Mouse (Mus musculus) A20 (cell line): ENCODE data around the gene C1galt1c1.

Source experiments
- DNase-seq: peaks from one replicate; pipeline ENCODE4 v3.0.0-alpha.2; 2011; ENCODE audit warnings: low read depth, low spot score

Gene C1galt1c1

GRCm38 (mm10) chrX:38634801-38635637 is at the start of gene C1galt1c1:
Gene C1galt1c1, minus strand, starts transcription at chrX:38635087.
- DNase-seq: peak; percentile 88

- no peak for DNase-seq
Measured at GRCm38 (mm10) chrX:38681972-38682371, 47.1 kb upstream of the C1galt1c1 start.

DNA sequence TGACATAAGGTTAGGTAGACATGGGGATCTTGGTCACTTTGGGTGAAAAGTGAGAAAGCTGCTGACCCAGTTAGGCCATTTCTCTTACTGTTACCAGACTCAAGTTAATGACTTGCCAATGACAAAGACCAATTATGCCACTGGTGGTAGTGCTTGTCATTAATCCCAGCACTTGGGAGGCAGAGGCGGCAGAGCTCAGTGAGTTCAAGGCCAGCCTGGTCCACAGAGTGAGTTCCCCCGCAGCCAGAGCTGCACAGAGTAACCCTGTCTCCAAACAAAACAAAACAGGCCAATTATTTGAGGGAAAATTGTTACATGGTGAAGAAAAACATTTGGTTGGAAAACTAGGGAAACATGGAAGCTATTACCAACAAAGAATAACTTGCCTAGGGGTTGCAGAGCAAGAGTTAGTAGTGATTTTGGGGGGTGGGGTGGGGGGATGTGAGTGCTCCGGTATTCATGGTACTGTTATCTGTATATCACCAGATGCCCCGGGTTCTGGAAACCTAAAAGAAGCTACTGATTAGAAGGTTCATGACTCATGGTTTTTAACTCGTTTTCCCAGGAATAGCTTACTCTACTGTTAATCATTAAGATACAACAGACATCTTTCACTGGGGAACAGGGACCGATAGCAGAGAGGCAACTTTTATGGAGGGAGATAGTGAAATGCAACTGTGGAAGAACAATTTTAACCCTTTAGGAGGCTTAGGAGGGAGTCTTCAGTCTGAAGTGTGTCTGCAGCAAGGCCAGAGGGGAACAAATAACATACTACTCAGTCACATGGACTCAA is 34.4 kb upstream of the C1galt1c1 start:
- no peak for DNase-seq

DNA sequence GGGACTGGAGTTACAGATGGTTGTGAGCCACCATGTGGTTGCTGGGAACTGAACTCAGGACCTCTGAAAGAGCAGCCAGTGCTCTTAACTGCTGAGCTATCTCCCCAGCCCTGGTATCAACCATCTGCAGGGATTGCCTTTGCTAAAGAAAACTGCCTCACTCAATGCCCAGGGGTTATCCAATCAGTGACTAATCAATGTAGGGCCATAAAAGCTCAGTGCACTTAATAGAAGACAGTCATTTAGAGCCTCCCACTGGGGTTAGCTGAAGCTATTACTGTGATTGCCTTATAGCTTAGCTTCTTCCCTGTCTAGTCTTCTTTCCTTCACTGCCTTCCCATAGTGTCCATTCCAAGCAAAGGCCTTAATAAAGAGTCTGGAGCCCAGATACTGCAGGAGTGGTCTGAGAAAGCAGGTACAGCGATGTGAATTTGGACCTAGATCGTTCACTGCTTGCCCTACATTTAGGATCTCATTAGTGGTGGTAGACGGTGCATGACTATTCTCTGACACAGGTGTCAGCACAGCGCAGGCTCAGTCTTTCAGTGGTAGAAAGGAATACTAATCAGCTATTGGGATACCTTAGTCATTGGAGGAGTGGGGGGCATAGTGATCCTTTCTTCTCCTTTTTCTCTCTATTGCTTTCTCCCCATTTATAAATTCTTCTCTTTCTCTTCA is 21.5 kb upstream of the C1galt1c1 start:
- DNase-seq: no peak

DNA sequence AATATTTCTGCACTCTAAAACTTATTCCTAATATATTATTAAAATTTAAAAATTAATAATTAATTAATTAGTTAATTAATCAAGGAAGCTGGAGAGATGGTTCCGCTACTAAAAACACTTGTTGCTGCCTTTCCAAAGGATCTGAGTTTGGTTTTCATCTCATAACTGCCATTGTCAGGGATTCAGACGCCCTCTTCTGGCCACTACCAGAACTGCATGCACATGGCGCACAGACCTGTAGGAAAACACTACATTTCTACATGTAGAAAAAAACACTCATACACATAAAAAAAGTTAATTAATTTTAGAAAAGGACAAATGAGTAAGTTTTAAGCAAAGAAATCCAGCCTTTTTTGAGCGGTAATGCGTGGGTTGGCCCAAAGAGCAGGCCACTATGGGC is 19.8 kb upstream of the C1galt1c1 start:
- peak; percentile 7 for DNase-seq

DNA sequence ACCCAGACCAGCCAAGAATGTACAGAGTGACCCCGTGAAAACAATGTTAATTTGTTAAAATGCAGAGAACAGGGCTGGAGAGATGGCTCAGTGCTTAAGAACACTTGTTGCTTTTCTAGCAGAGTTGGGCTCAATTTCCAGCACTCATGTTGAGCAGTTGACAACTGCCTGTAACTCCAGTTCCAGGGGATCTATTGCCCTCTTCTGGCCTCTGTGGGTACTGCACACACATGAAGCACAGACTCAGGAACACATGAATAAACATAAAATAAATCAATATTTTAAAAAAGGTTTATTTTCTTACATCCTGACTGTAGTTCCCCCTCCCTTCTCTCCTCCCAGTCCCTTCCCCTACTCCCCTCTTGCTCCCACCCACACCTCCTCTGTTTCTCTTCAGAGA is 18.3 kb upstream of the C1galt1c1 start:
- DNase-seq: no peak

- no peak for DNase-seq
Measured at GRCm38 (mm10) chrX:38651167-38651566, 16.3 kb upstream of the C1galt1c1 start.

- peak; percentile 18 for DNase-seq
Measured at GRCm38 (mm10) chrX:38650404-38651039, 15.6 kb upstream of the C1galt1c1 start.

DNA sequence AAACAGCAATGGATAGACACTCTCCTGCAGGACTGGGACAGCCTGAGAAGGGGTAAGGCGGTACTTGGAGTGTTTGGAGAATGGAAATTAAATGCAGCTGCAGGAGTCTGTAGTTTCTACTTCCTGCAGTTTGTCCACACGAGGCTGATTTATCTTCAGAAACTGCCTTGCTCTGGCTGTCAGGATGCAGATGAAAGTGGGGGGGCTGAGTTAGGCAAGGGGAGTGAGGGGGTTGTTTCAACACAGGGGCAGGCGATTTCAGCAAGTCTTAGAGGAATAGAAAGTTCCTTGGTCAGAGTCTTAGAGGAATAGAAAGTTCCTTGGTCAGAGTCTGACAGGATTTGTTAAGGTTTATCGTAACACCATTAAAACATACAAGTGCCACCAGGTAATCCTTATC is 7.3 kb upstream of the C1galt1c1 start:
- no peak for DNase-seq

DNA sequence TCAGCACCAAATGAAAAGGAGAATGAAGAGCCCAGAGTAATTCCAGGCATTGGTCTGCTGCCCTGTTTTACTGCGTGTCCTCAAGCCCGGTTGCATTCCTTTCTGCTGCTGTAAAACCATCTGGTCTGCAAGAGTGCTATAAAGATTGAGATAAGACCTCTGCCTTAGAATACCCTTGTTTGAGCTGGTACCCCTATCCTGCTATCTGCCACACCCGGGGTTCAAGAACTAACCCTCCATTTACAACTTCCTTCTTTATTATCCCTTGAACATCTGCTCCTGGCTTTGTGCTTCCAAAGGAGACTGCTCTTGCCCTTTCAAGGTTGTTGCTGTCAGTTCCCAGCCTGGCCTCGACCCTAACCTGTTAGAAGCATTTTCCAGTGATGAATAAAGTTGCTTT is 6.5 kb upstream of the C1galt1c1 start:
- no peak for DNase-seq

GRCm38 (mm10) chrX:38635638-38635931 is 698 bp upstream of the C1galt1c1 start:
- no peak for DNase-seq

GRCm38 (mm10) chrX:38600995-38601369 is 33.9 kb downstream of the C1galt1c1 start:
- DNase-seq: peak; percentile 56

DNA sequence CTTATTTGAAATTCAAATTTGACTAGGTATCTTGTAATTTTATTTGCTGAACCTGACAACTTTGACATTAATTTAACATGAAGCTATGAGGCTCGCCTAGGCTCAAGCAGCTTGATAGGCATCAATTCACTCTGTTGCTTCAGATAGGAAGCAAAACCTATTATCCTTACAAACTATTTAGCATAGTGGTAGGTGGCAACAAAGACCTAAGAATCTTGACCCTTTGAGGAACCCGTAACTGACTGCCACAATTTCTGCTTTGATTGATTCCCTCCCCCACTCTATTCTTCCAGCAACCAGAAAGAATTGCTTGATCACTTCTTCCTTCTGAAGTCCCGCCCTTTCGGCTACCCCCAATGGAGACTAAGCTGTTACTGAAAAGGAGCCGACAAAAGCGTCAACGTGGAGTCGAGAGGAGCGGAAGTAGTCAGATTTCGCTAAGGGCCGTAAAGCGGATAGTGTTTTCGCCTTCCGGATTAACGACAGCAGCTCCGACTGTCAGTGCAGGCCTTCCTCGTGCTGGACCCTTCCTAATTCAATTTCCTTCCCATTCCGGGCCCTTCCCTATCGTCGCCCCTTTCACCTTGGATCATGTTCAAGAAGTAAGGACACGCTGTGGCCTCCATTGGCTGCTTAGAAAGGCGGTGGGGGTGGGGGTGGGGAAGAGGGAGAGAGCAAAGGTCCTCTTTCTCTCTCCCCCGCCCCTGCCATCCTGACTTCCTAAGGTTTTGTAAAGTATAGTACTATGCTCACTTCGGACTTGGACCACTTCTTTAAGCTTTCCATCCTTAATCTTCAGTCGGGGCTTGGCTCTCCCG is 34.5 kb downstream of the C1galt1c1 start, which contains the start of gene Mcts1:
Gene Mcts1 (plus strand): TSS at position 402 of the 818 bp plus-strand sequence.
- DNase-seq: peak; percentile 87

DNA sequence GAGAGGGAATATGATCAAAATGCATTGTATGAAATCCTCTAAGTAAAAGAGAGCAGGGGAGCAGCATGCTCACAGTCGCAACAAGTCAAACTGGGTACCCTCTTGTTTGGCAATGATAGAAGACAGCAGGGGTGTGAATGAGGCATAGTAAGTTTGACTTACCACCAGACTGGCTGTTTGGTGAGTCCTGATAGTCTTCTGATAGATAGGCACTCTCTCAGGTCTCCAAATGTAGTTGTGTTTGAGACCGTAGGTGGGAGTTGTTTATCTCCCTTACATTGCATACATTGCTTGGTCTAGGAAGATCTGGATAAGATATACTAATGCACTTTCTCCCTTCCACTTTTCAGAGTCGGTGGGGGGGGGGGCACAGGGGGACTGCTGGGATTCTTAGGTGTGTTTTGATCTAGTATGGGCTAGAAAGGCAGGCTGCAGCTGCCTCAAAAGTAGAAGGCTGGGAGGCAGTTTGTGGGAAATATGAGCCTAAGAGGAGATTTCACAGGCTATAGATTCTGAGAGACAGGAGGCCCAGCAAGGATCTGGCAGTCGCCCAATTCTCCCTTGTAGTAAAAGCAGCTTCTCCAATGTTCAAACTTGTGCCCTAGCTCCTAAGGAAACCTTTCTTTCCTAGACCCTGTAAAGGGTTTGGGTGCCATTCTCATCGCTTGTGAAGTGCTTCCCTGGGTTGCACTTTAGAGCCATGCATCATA is 41.6 kb downstream of the C1galt1c1 start:
- no peak for DNase-seq

GRCm38 (mm10) chrX:38591749-38592148 is 43.1 kb downstream of the C1galt1c1 start:
- DNase-seq: no peak

- no peak for DNase-seq
Measured at GRCm38 (mm10) chrX:38589827-38590226, 45.1 kb downstream of the C1galt1c1 start.

DNA sequence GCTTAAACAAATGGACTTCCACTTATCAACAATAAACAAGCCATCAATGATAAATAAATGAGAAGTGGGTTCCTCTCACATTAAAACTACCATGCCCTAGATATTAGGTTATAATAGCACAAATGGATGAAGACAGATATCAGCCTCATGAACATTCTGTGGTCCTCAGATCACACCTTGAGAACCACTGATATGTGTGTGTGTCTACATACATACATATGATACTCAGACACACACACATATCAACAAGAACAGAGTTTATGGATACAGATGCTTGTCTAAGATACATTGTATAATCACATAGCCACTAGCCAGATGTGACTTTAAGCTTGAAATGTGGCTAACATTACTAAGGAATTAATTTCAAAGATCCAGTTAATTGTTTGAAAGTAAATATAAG is 51.6 kb downstream of the C1galt1c1 start:
- DNase-seq: no peak

DNA sequence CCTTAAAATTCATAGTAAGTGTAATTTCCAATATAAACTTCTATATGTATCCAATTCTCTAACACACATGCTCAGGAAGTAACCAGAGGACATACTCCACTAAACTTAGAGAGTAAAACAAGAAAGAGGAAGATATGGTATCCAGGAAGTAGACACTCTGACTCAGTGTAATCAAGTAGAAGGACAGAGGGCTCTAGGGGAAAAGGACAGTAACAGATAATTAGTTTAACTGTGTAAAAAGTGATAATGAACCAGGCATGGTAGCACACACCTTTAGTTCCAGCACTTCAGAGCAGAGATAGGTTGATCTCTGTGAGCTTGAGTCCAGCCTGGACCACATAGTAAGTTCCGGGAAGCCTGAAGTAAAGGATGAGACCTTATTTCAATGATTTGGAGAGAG is 53.7 kb downstream of the C1galt1c1 start:
- DNase-seq: peak; percentile 17
